8 mouse cellular contexts compared by ENCODE assay signal in the genomic region with DNA sequence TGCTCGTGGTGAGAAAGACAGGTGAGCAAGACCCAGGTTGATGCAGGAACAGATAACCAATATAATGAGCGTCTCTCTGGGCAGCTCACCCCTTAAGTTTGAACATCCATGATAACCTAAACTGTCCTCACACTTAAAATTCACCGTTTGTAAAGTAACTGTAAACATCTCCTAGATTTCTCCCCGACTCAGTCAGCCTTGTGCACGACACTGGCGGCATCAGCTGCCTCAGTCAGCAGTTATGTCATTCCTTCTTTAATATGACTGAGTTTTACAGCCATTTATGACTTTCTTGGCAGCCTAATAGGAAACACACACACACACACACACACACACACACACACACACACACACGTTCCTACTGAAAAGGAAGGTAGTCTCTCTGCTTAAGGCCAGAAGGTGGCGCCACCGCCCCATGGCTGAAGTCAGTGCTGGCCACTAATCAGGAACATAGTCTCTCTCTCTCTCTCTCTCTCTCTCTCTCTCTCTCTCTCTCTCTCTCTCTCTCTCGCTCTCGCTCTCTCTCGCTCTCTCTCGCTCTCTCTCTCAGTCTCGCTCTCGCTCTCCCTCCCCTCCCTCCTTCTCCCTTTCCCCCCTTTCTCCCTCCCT.
DNase-seq lines count a peak whose midpoint lies in the region; ATAC-seq lines count a peak whose summit lies in the region.

No protein-coding gene starts in this region.

- H3K4me2 ChIP-seq in embryonic facial prominence, embryonic 11.5 days (ENCODE audit: low read depth, low read length), result no peak overlapping the region
- no peak overlapping the region for H3K4me2 ChIP-seq in heart, embryonic 15.5 days
- no peak overlapping the region for H3K4me2 ChIP-seq in lung, embryonic 15.5 days

- no peak overlapping the region for H3K9ac ChIP-seq in embryonic facial prominence, embryonic 11.5 days (replicated peaks; ENCODE audit: low read length)
- no peak overlapping the region for H3K9ac ChIP-seq in heart, embryonic 15.5 days
- no peak overlapping the region for H3K9ac ChIP-seq in lung, embryonic 15.5 days

- 33% methylated on average over 9 of the region's 15 CpGs for WGBS in embryonic facial prominence, embryonic 11.5 days
- WGBS in heart, embryonic 15.5 days, result 30% methylated on average over 9 of the region's 15 CpGs
- 6% methylated on average over 9 of the region's 15 CpGs for WGBS in large intestine, adult 2 months
- WGBS in lung, embryonic 15.5 days, result 20% methylated on average over 9 of the region's 15 CpGs

- no peak overlapping the region for H3K4me3 ChIP-seq in embryonic facial prominence, embryonic 11.5 days (ENCODE audit: low read depth, low read length)
- no peak overlapping the region for H3K4me3 ChIP-seq in heart, embryonic 15.5 days
- no peak overlapping the region for H3K4me3 ChIP-seq in lung, embryonic 15.5 days

- ATAC-seq in CD4-positive, CD25-positive, alpha-beta regulatory T cell, adult 4 months, result peak; percentile 71
- ATAC-seq in embryonic facial prominence, embryonic 11.5 days (replicated peaks; ENCODE audit: insufficient number of reproducible peaks, low FRiP score, low TSS enrichment, low read depth), result 0 out of 2 replicates have a peak, but pooled peaks have one; percentile 45
- ATAC-seq in heart, embryonic 15.5 days (replicated peaks; ENCODE audit: insufficient number of reproducible peaks, insufficient read depth, low FRiP score, low read depth), result peak; percentile 62; the same call in 1 of the 2 replicates
- peak; percentile 68; the same call in 1 of the 2 replicates for ATAC-seq in lung, embryonic 15.5 days (ENCODE audit: borderline replicate concordance, extremely low read depth, low FRiP score, low TSS enrichment)

- H3K9me3 ChIP-seq in embryonic facial prominence, embryonic 11.5 days (replicated peaks; ENCODE audit: control insufficient read depth, low read length), result no peaks in the 10 kb centered on the region
- H3K9me3 ChIP-seq in heart, embryonic 15.5 days (replicated peaks), result no peaks in the 10 kb centered on the region
- no peaks in the 10 kb centered on the region for H3K9me3 ChIP-seq in lung, embryonic 15.5 days

- DNase-seq in adrenal gland, postnatal 10 days, result peak; percentile 84
- DNase-seq in embryonic facial prominence, embryonic 11.5 days (ENCODE audit: low spot score), result peak; percentile 82
- DNase-seq in large intestine, adult 2 months (ENCODE audit: low read depth, low spot score), result peak; percentile 35
- DNase-seq in ovary, postnatal 14 days (ENCODE audit: low spot score), result peak; percentile 53
- DNase-seq in thymus, postnatal 4 days, result peak; percentile 68

- no peaks in the 10 kb centered on the region for H3K36me3 ChIP-seq in embryonic facial prominence, embryonic 11.5 days (replicated peaks; ENCODE audit: control insufficient read depth, insufficient read depth, low read depth, low read length)
- no peaks in the 10 kb centered on the region for H3K36me3 ChIP-seq in heart, embryonic 15.5 days
- H3K36me3 ChIP-seq in lung, embryonic 15.5 days, result no peaks in the 10 kb centered on the region

- no peaks in the 10 kb centered on the region for H3K27me3 ChIP-seq in embryonic facial prominence, embryonic 11.5 days (ENCODE audit: control insufficient read depth, insufficient read depth, low read length)
- 0 out of 2 replicates have a peak, but pooled peaks cover 4% of the 10 kb centered on the region for H3K27me3 ChIP-seq in heart, embryonic 15.5 days
- H3K27me3 ChIP-seq in lung, embryonic 15.5 days, result peaks cover 25% of the 10 kb centered on the region

- no peak overlapping the region for H3K27ac ChIP-seq in embryonic facial prominence, embryonic 11.5 days (replicated peaks; ENCODE audit: low read depth, low read length)
- no peak overlapping the region for H3K27ac ChIP-seq in heart, embryonic 15.5 days
- H3K27ac ChIP-seq in lung, embryonic 15.5 days, result no peak overlapping the region

- H3K4me1 ChIP-seq in embryonic facial prominence, embryonic 11.5 days (ENCODE audit: control insufficient read depth, insufficient read depth, low read length), result no peaks in the 10 kb centered on the region
- H3K4me1 ChIP-seq in heart, embryonic 15.5 days (replicated peaks), result peaks cover 10% of the 10 kb centered on the region; the same call in 1 of the 2 replicates
- no peaks in the 10 kb centered on the region for H3K4me1 ChIP-seq in lung, embryonic 15.5 days
